Mouse (Mus musculus) neural tube, embryonic 14.5 days (tissue): ENCODE measurements at regions not wholly inside any gene's neighbourhood (a gene's known extent, or its start where the extent isn't known, plus 50 kb on each side); places are given as distances from the start of the nearest gene placed in this dataset.

Experiments used
- ATAC-seq: fragments of 200-750 bp; cut with Nextera tagmentation; 2 replicates; pipeline ENCODE4 v1.8.0; 2017; ENCODE audit warnings: low read depth, mild to moderate bottlenecking, moderate TSS enrichment, moderate library complexity
- H3K27ac ChIP-seq: fragments of 300-500 bp; sonication (generic); 2 replicates; pipeline ENCODE4 v1.5.1; 2014; ENCODE audit warnings: low read depth, mild to moderate bottlenecking, control low read depth, low read length, moderate library complexity, mixed read lengths
- H3K27me3 ChIP-seq: fragments of 300-500 bp; sonication (generic); 2 replicates; pipeline ENCODE4 v1.6.1; 2014; ENCODE audit warnings: low read length; ENCODE audit not compliant: control insufficient read depth, insufficient read depth
- H3K36me3 ChIP-seq: fragments of 300-500 bp; sonication (generic); 2 replicates; pipeline ENCODE4 v1.6.1; 2014; ENCODE audit warnings: low read length, mixed read lengths; ENCODE audit not compliant: control insufficient read depth, insufficient read depth
- H3K4me1 ChIP-seq: fragments of 300-500 bp; sonication (generic); 2 replicates; pipeline ENCODE4 v1.6.1; 2014; ENCODE audit warnings: low read length; ENCODE audit not compliant: control insufficient read depth, insufficient read depth
- H3K4me2 ChIP-seq: fragments of 300-500 bp; sonication (generic); 2 replicates; pipeline ENCODE4 v1.6.1; 2014; ENCODE audit warnings: mild to moderate bottlenecking, low read depth, low read length, control low read depth
- H3K4me3 ChIP-seq: fragments of 300-500 bp; sonication (generic); 2 replicates; pipeline ENCODE4 v1.5.1; 2014; ENCODE audit warnings: low read depth, low read length, control low read depth, mixed read lengths
- H3K9ac ChIP-seq: fragments of 300-500 bp; sonication (generic); replicated peaks from 2 replicates; pipeline ENCODE4 v1.6.1; 2014; ENCODE audit warnings: low read depth, mild to moderate bottlenecking, control low read depth, low read length, mixed read lengths
- H3K9me3 ChIP-seq: fragments of 300-500 bp; sonication (generic); 2 replicates; pipeline ENCODE4 v1.6.1; 2016; ENCODE audit warnings: low read length; ENCODE audit not compliant: control insufficient read depth
- WGBS: fragments of 180-500 bp; shearing (Covaris S2); extraction: QIAGEN DNeasy Blood & Tissue Kit; methylation state at CpG from one replicate; pipeline ENCODE4 v1.1.7; 2014; 5-methylcytosine and 5-hydroxymethylcytosine counted together

- no peaks in the 10 kb centered on the region for H3K27me3 ChIP-seq
- ATAC-seq: no peak
- H3K4me1 ChIP-seq: no peaks in the 10 kb centered on the region
- 23% methylated on average over 1 of the region's 1 CpGs for WGBS
- no peak overlapping the region for H3K4me2 ChIP-seq
- H3K9me3 ChIP-seq: no peaks in the 10 kb centered on the region; the same call in 1 of the 2 replicates
- H3K4me3 ChIP-seq: no peak overlapping the region
- H3K27ac ChIP-seq: no peak overlapping the region
- H3K9ac ChIP-seq: no peak overlapping the region
- H3K36me3 ChIP-seq: no peaks in the 10 kb centered on the region
Observed at GRCm38 (mm10) chr16:7602428-7602827, 822.5 kb downstream of the Tmem114 start.

DNA sequence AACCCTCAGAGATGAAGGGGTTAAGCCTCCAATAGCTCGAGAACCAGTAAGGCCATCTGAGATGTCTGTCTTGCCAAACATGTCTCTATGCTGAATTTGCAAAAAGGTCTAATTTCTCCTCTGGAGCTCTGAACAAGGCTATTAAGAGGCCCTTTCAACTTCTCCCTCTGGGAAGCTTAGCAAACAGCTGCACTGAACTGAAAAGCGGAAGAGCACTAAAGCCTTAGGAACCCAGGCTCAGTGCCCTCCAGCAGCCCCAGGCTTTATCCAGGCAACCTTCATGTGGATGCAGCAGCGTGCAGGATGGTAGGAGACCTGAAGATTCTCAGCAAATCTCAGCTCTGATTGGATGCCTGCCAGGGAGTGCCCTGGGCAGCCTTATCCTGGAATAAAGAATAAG, 850.1 kb downstream of the Tmem114 start:
- H3K9ac ChIP-seq: no peak overlapping the region
- H3K4me2 ChIP-seq: no peak overlapping the region
- H3K27ac ChIP-seq: no peak overlapping the region
- no peaks in the 10 kb centered on the region for H3K36me3 ChIP-seq
- no peak for ATAC-seq
- no peaks in the 10 kb centered on the region for H3K4me1 ChIP-seq
- 25% methylated on average over 3 of the region's 3 CpGs for WGBS
- H3K9me3 ChIP-seq: no peaks in the 10 kb centered on the region
- H3K4me3 ChIP-seq: no peak overlapping the region
- H3K27me3 ChIP-seq: no peaks in the 10 kb centered on the region

DNA sequence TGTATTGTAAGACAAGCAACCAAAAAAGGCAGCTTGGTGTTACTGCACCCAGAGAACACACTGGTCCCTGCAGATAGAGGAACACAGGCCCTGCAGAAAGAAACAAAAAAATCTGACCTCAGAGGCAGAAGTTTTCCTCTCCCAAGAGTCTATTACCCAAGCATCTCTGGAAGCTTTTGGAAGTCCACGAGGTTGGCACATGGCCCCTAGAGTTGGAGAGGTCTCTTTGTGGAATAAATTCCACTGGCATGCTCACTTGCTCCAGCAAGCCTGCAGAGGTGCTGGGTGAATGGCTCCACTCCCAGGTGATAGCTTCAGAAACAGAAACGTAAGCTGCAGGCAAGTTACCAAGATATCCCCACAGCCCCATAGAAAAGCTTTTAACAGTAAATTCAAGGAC, 864.1 kb downstream of the Tmem114 start:
- Histone ChIP-seq H3K9ac (no peak overlapping the region), H3K4me2 (no peak overlapping the region), H3K4me3 (no peak overlapping the region), H3K4me1 (no peaks in the 10 kb centered on the region), H3K9me3 (no peaks in the 10 kb centered on the region), H3K27me3 (no peaks in the 10 kb centered on the region), H3K36me3 (no peaks in the 10 kb centered on the region), H3K27ac (no peak overlapping the region)
- ATAC-seq: no peak
- WGBS: 69% methylated on average over 2 of the region's 2 CpGs

GRCm38 (mm10) chr16:7559177-7559576, 865.8 kb downstream of the Tmem114 start:
- Histone ChIP-seq H3K36me3 (no peaks in the 10 kb centered on the region), H3K4me2 (no peak overlapping the region), H3K27ac (no peak overlapping the region), H3K27me3 (no peaks in the 10 kb centered on the region), H3K4me3 (no peak overlapping the region), H3K9me3 (no peaks in the 10 kb centered on the region), H3K4me1 (no peaks in the 10 kb centered on the region; the same call in 1 of the 2 replicates), H3K9ac (no peak overlapping the region)
- WGBS: 92% methylated on average over 1 of the region's 1 CpGs
- ATAC-seq: no peak

- Histone ChIP-seq H3K27me3 (no peaks in the 10 kb centered on the region), H3K4me3 (no peak overlapping the region), H3K36me3 (no peaks in the 10 kb centered on the region), H3K9ac (no peak overlapping the region), H3K9me3 (no peaks in the 10 kb centered on the region), H3K4me1 (no peaks in the 10 kb centered on the region; the same call in 1 of the 2 replicates), H3K27ac (no peak overlapping the region), H3K4me2 (no peak overlapping the region)
- WGBS: 88% methylated on average over 1 of the region's 1 CpGs
- ATAC-seq: no peak
Observed at GRCm38 (mm10) chr16:7558637-7559036, 866.3 kb downstream of the Tmem114 start.

- Histone ChIP-seq H3K36me3 (no peaks in the 10 kb centered on the region), H3K27ac (no peak overlapping the region), H3K9ac (no peak overlapping the region), H3K4me2 (no peak overlapping the region), H3K27me3 (no peaks in the 10 kb centered on the region), H3K9me3 (no peaks in the 10 kb centered on the region), H3K4me1 (no peaks in the 10 kb centered on the region; the same call in 1 of the 2 replicates), H3K4me3 (no peak overlapping the region)
- no peak for ATAC-seq
- WGBS: 92% methylated on average over 9 of the region's 9 CpGs
Observed at GRCm38 (mm10) chr16:7555911-7556310, 869.0 kb downstream of the Tmem114 start.

- no peaks in the 10 kb centered on the region for H3K27me3 ChIP-seq
- no peak for ATAC-seq
- H3K4me3 ChIP-seq: no peak overlapping the region
- no peaks in the 10 kb centered on the region for H3K36me3 ChIP-seq
- H3K27ac ChIP-seq: no peak overlapping the region
- WGBS: 50% methylated on average over 1 of the region's 1 CpGs
- no peaks in the 10 kb centered on the region for H3K9me3 ChIP-seq
- no peaks in the 10 kb centered on the region; the same call in 1 of the 2 replicates for H3K4me1 ChIP-seq
- no peak overlapping the region for H3K9ac ChIP-seq
- H3K4me2 ChIP-seq: no peak overlapping the region
Observed at GRCm38 (mm10) chr16:7549568-7549967, 875.4 kb downstream of the Tmem114 start.

DNA sequence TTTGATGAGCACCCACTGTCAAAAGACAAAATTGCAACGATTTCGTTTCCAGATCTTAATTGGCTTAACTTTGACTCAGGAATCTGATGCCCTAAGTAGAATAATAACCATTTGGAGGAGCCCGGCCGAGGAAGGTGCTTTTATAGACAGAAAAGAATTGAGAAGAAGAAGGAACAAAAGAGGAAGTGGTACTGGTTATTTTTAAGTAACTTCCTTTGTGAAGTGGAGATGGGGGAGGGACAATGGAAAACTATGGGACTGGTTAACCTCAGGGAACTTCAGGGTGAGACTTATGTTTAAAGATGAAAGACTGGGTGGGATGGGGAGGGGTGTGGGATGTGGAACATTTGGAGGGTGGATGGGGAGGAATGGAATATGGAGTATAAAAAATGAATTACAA, 880.9 kb downstream of the Tmem114 start:
- H3K27ac ChIP-seq: no peak overlapping the region
- WGBS: 18% methylated on average over 4 of the region's 4 CpGs
- ATAC-seq: no peak
- no peak overlapping the region for H3K9ac ChIP-seq
- H3K4me1 ChIP-seq: no peaks in the 10 kb centered on the region
- H3K4me2 ChIP-seq: no peak overlapping the region
- H3K36me3 ChIP-seq: no peaks in the 10 kb centered on the region
- H3K9me3 ChIP-seq: no peaks in the 10 kb centered on the region
- no peak overlapping the region for H3K4me3 ChIP-seq
- H3K27me3 ChIP-seq: no peaks in the 10 kb centered on the region

- Histone ChIP-seq H3K4me1 (peaks cover 18% of the 10 kb centered on the region), H3K27ac (0 out of 2 replicates have a peak overlapping the region, but pooled peaks have one; percentile 22), H3K27me3 (no peaks in the 10 kb centered on the region), H3K9ac (no peak overlapping the region), H3K36me3 (no peaks in the 10 kb centered on the region), H3K4me2 (no peak overlapping the region), H3K4me3 (no peak overlapping the region), H3K9me3 (no peaks in the 10 kb centered on the region)
- 21% methylated on average over 2 of the region's 2 CpGs for WGBS
- peak; percentile 60; the same call in 1 of the 2 replicates for ATAC-seq
Observed at GRCm38 (mm10) chr16:7529811-7530210, 895.1 kb downstream of the Tmem114 start.
